Mouse (Mus musculus): Measurements from ENCODE around the gene Fbxw25. TPM values are rescaled to one million over a fixed set of nuclear protein-coding genes. Genes with fewer than 3 reads are reported as not detected.
"Not testable (repeated sequence)": the region's sequence is repeated elsewhere in the genome, so short reads cannot be mapped to it uniquely, and the experiment has no call there.

The Fbxw25 gene
- not detected in 2 replicates for polyA plus RNA-seq (2014; fragmentation: Nextera tagmentation; extraction: Ambion mirVana)

- not testable (repeated sequence) for H3K36me3 ChIP-seq (ENCODE audit: control insufficient read depth, insufficient read depth, low read length); H3K4me2 ChIP-seq; ATAC-seq (replicated peaks; ENCODE audit: insufficient number of reproducible peaks, low FRiP score, low TSS enrichment); H3K4me3 ChIP-seq (ENCODE audit: low read depth, low read length); H3K27me3 ChIP-seq (ENCODE audit: control insufficient read depth, insufficient read depth, low read length); H3K4me1 ChIP-seq (ENCODE audit: control insufficient read depth, insufficient read depth, low read length); H3K9me3 ChIP-seq (replicated peaks; ENCODE audit: control insufficient read depth, low read length); H3K9ac ChIP-seq (ENCODE audit: low read depth, low read length); H3K27ac ChIP-seq (ENCODE audit: low read depth, low read length)
- WGBS (ENCODE audit: insufficient replicate concordance), result 55% methylated on average over 2 of the region's 2 CpGs
Measured at GRCm38 (mm10) chr9:109664552-109664951, at the start of gene Fbxw25. Gene Fbxw25, minus strand, starts transcription at chr9:109664652.

GRCm38 (mm10) chr9:109702600-109702999 is 38.1 kb upstream of the Fbxw25 start, which contains the start of gene Fbxw18:
Gene Fbxw18, minus strand, starts transcription at chr9:109702700.
- not testable (repeated sequence) for H3K9me3 ChIP-seq (replicated peaks; ENCODE audit: control insufficient read depth, low read length); H3K36me3 ChIP-seq (ENCODE audit: control insufficient read depth, insufficient read depth, low read length); ATAC-seq (replicated peaks; ENCODE audit: insufficient number of reproducible peaks, low FRiP score, low TSS enrichment); H3K4me2 ChIP-seq; H3K4me3 ChIP-seq (ENCODE audit: low read depth, low read length); H3K9ac ChIP-seq (ENCODE audit: low read depth, low read length); H3K27me3 ChIP-seq (ENCODE audit: control insufficient read depth, insufficient read depth, low read length); H3K4me1 ChIP-seq (ENCODE audit: control insufficient read depth, insufficient read depth, low read length); H3K27ac ChIP-seq (ENCODE audit: low read depth, low read length)
- WGBS (ENCODE audit: insufficient replicate concordance), result 71% methylated on average over 4 of the region's 4 CpGs

GRCm38 (mm10) chr9:109685299-109685698 is 20.8 kb upstream of the Fbxw25 start:
- no peak overlapping the region for H3K4me3 ChIP-seq (ENCODE audit: low read depth, low read length)
- ATAC-seq (replicated peaks; ENCODE audit: insufficient number of reproducible peaks, low FRiP score, low TSS enrichment), result no peak
- H3K27ac ChIP-seq (ENCODE audit: low read depth, low read length), result no peak overlapping the region
- WGBS (ENCODE audit: insufficient replicate concordance), result 11% methylated on average over 1 of the region's 1 CpGs
- no peaks in the 10 kb centered on the region for H3K4me1 ChIP-seq (ENCODE audit: control insufficient read depth, insufficient read depth, low read length)
- H3K9me3 ChIP-seq (replicated peaks; ENCODE audit: control insufficient read depth, low read length), result no peaks in the 10 kb centered on the region
- H3K27me3 ChIP-seq (ENCODE audit: control insufficient read depth, insufficient read depth, low read length), result no peaks in the 10 kb centered on the region
- H3K9ac ChIP-seq (ENCODE audit: low read depth, low read length), result no peak overlapping the region
- H3K4me2 ChIP-seq, result no peak overlapping the region
- no peaks in the 10 kb centered on the region for H3K36me3 ChIP-seq (ENCODE audit: control insufficient read depth, insufficient read depth, low read length)

- H3K36me3 ChIP-seq (ENCODE audit: control insufficient read depth, insufficient read depth, low read length); H3K27ac ChIP-seq (ENCODE audit: low read depth, low read length); H3K4me2 ChIP-seq; H3K4me3 ChIP-seq (ENCODE audit: low read depth, low read length); H3K4me1 ChIP-seq (ENCODE audit: control insufficient read depth, insufficient read depth, low read length); H3K9me3 ChIP-seq (replicated peaks; ENCODE audit: control insufficient read depth, low read length); H3K9ac ChIP-seq (ENCODE audit: low read depth, low read length); H3K27me3 ChIP-seq (ENCODE audit: control insufficient read depth, insufficient read depth, low read length); ATAC-seq (replicated peaks; ENCODE audit: insufficient number of reproducible peaks, low FRiP score, low TSS enrichment): not testable (repeated sequence)
- 67% methylated on average over 2 of the region's 2 CpGs for WGBS (ENCODE audit: insufficient replicate concordance)
Measured at GRCm38 (mm10) chr9:109625957-109626356, 38.5 kb downstream of the Fbxw25 start, which contains the start of gene Fbxw24. Gene Fbxw24, minus strand, starts transcription at chr9:109626057.

- H3K9ac ChIP-seq (ENCODE audit: low read depth, low read length); H3K9me3 ChIP-seq (replicated peaks; ENCODE audit: control insufficient read depth, low read length); H3K36me3 ChIP-seq (ENCODE audit: control insufficient read depth, insufficient read depth, low read length); ATAC-seq (replicated peaks; ENCODE audit: insufficient number of reproducible peaks, low FRiP score, low TSS enrichment); H3K4me1 ChIP-seq (ENCODE audit: control insufficient read depth, insufficient read depth, low read length); H3K27ac ChIP-seq (ENCODE audit: low read depth, low read length); H3K27me3 ChIP-seq (ENCODE audit: control insufficient read depth, insufficient read depth, low read length); H3K4me2 ChIP-seq; H3K4me3 ChIP-seq (ENCODE audit: low read depth, low read length): not testable (repeated sequence)
- WGBS (ENCODE audit: insufficient replicate concordance), result 36% methylated on average over 5 of the region's 5 CpGs
Measured at GRCm38 (mm10) chr9:109606837-109607236, 57.6 kb downstream of the Fbxw25 start.

- H3K4me3 ChIP-seq (ENCODE audit: low read depth, low read length); H3K36me3 ChIP-seq (ENCODE audit: control insufficient read depth, insufficient read depth, low read length); H3K4me2 ChIP-seq; H3K27ac ChIP-seq (ENCODE audit: low read depth, low read length); H3K9me3 ChIP-seq (replicated peaks; ENCODE audit: control insufficient read depth, low read length); H3K27me3 ChIP-seq (ENCODE audit: control insufficient read depth, insufficient read depth, low read length); ATAC-seq (replicated peaks; ENCODE audit: insufficient number of reproducible peaks, low FRiP score, low TSS enrichment); H3K9ac ChIP-seq (ENCODE audit: low read depth, low read length); H3K4me1 ChIP-seq (ENCODE audit: control insufficient read depth, insufficient read depth, low read length): not testable (repeated sequence)
- WGBS (ENCODE audit: insufficient replicate concordance), result 52% methylated on average over 2 of the region's 2 CpGs
Measured at GRCm38 (mm10) chr9:109602128-109602527, 62.3 kb downstream of the Fbxw25 start.

GRCm38 (mm10) chr9:109597226-109597625 is 67.2 kb downstream of the Fbxw25 start:
- no peak for ATAC-seq (replicated peaks; ENCODE audit: insufficient number of reproducible peaks, low FRiP score, low TSS enrichment)
- Histone ChIP-seq H3K27me3 (ENCODE audit: control insufficient read depth, insufficient read depth, low read length) (no peaks in the 10 kb centered on the region), H3K4me3 (ENCODE audit: low read depth, low read length) (no peak overlapping the region), H3K27ac (ENCODE audit: low read depth, low read length) (no peak overlapping the region), H3K4me2 (no peak overlapping the region), H3K36me3 (ENCODE audit: control insufficient read depth, insufficient read depth, low read length) (no peaks in the 10 kb centered on the region), H3K9me3 (replicated peaks; ENCODE audit: control insufficient read depth, low read length) (peaks cover 3% of the 10 kb centered on the region; the same call in 1 of the 2 replicates), H3K4me1 (ENCODE audit: control insufficient read depth, insufficient read depth, low read length) (no peaks in the 10 kb centered on the region), H3K9ac (ENCODE audit: low read depth, low read length) (no peak overlapping the region)

Other genes with a start within 250 kb of the Fbxw25 start
- gene Fbxw16, start 215.5 kb downstream of the Fbxw25 start, polyA plus RNA-seq (2014; fragmentation: Nextera tagmentation; extraction: Ambion mirVana), result not detected in 2 replicates
- gene Fbxw19, start 168.8 kb downstream of the Fbxw25 start, polyA plus RNA-seq (2014; fragmentation: Nextera tagmentation; extraction: Ambion mirVana), result not detected in 2 replicates
- gene Fbxw15, start 96.4 kb downstream of the Fbxw25 start, polyA plus RNA-seq (2014; fragmentation: Nextera tagmentation; extraction: Ambion mirVana), result not detected in 2 replicates
- not detected in 2 replicates for gene Fbxw24, start 38.6 kb downstream of the Fbxw25 start, polyA plus RNA-seq (2014; fragmentation: Nextera tagmentation; extraction: Ambion mirVana)
- not detected in 2 replicates for gene Fbxw18, start 38.0 kb upstream of the Fbxw25 start, polyA plus RNA-seq (2014; fragmentation: Nextera tagmentation; extraction: Ambion mirVana)
- not detected in 2 replicates for gene Fbxw26, start 81.4 kb upstream of the Fbxw25 start, polyA plus RNA-seq (2014; fragmentation: Nextera tagmentation; extraction: Ambion mirVana)
- not detected in 2 replicates for gene Fbxw27, start 126.0 kb upstream of the Fbxw25 start, polyA plus RNA-seq (2014; fragmentation: Nextera tagmentation; extraction: Ambion mirVana)
- gene Spink8, start 147.6 kb upstream of the Fbxw25 start, polyA plus RNA-seq (2014; fragmentation: Nextera tagmentation; extraction: Ambion mirVana), result 0.27 TPM in 1 of 2 replicates, not detected in the other
- gene Nme6, start 168.1 kb upstream of the Fbxw25 start, polyA plus RNA-seq (2014; fragmentation: Nextera tagmentation; extraction: Ambion mirVana), result 77.3 and 84.9 TPM in 2 replicates
- 1.1 TPM in 1 of 2 replicates, not detected in the other for gene Camp, start 185.0 kb upstream of the Fbxw25 start, polyA plus RNA-seq (2014; fragmentation: Nextera tagmentation; extraction: Ambion mirVana)
- gene Cdc25a, start 210.9 kb upstream of the Fbxw25 start, polyA plus RNA-seq (2014; fragmentation: Nextera tagmentation; extraction: Ambion mirVana), result 22.0 and 23.7 TPM in 2 replicates